Mouse (Mus musculus) megakaryocyte progenitor cell, adult 5-6 weeks (primary cell): ENCODE measurements at regions not wholly inside any gene's neighbourhood (a gene's known extent, or its start where the extent isn't known, plus 50 kb on each side); places are given as distances from the start of the nearest gene placed in this dataset.

Experiments
- ATAC-seq: replicated peaks from 2 replicates; pipeline ENCODE4 v1.8.0; 2016; ENCODE audit warnings: mild to moderate bottlenecking, moderate TSS enrichment, inconsistent platforms; ENCODE audit not compliant: poor library complexity

- ATAC-seq: peak; percentile 85
Measured at GRCm38 (mm10) chr17:84074000-84074782, 113.6 kb downstream of the Zfp36l2 start.

- no peak for ATAC-seq
Measured at GRCm38 (mm10) chr17:84072426-84073030, 115.2 kb downstream of the Zfp36l2 start.

- ATAC-seq: no peak
Measured at GRCm38 (mm10) chr17:84071855-84072254, 115.9 kb downstream of the Zfp36l2 start.

GRCm38 (mm10) chr17:84070596-84070995, 117.2 kb downstream of the Zfp36l2 start:
- no peak for ATAC-seq

- no peak for ATAC-seq
Measured at GRCm38 (mm10) chr17:84067102-84067501, 120.6 kb downstream of the Zfp36l2 start.

- no peak for ATAC-seq
Measured at GRCm38 (mm10) chr17:84063791-84064190, 124.0 kb downstream of the Zfp36l2 start.

- peak; percentile 94 for ATAC-seq
Measured at GRCm38 (mm10) chr17:84061621-84062020, 126.1 kb downstream of the Zfp36l2 start.

GRCm38 (mm10) chr17:84056469-84056868, 131.3 kb downstream of the Zfp36l2 start:
- no peak for ATAC-seq

GRCm38 (mm10) chr17:84052437-84052836, 135.3 kb downstream of the Zfp36l2 start:
- ATAC-seq: no peak

GRCm38 (mm10) chr17:84051212-84051611, 136.5 kb downstream of the Zfp36l2 start:
- no peak for ATAC-seq

GRCm38 (mm10) chr17:84048533-84048932, 139.2 kb downstream of the Zfp36l2 start:
- ATAC-seq: no peak

GRCm38 (mm10) chr17:84047520-84047919, 140.2 kb downstream of the Zfp36l2 start:
- ATAC-seq: no peak

- ATAC-seq: no peak
Measured at GRCm38 (mm10) chr17:84045812-84046211, 141.9 kb downstream of the Zfp36l2 start.

- ATAC-seq: peak; percentile 30; the same call in 1 of the 2 replicates
Measured at GRCm38 (mm10) chr17:84044472-84044936, 143.2 kb downstream of the Zfp36l2 start.

GRCm38 (mm10) chr17:84043102-84043501, 144.6 kb downstream of the Zfp36l2 start:
- peak; percentile 86 for ATAC-seq

GRCm38 (mm10) chr17:84039444-84039843, 148.3 kb downstream of the Zfp36l2 start:
- ATAC-seq: peak; percentile 72

GRCm38 (mm10) chr17:84037580-84038304, 150.0 kb downstream of the Zfp36l2 start:
- ATAC-seq: no peak

- ATAC-seq: no peak
Measured at GRCm38 (mm10) chr17:84036056-84036455, 151.7 kb downstream of the Zfp36l2 start.

- peak; percentile 30 for ATAC-seq
Measured at GRCm38 (mm10) chr17:84034801-84035200, 152.9 kb downstream of the Zfp36l2 start.

GRCm38 (mm10) chr17:84032441-84032840, 155.3 kb downstream of the Zfp36l2 start:
- ATAC-seq: no peak

GRCm38 (mm10) chr17:84031833-84032232, 155.9 kb downstream of the Zfp36l2 start:
- no peak for ATAC-seq

GRCm38 (mm10) chr17:84031381-84031780, 156.4 kb downstream of the Zfp36l2 start:
- ATAC-seq: no peak
